Mouse (Mus musculus) activated CD4-positive, CD25-positive, alpha-beta regulatory T cell (primary cell): ENCODE measurements around the gene Dnaaf5. TPM values are rescaled to one million over a fixed set of nuclear protein-coding genes. Genes with fewer than 3 reads are reported as not detected.

ENCODE experiments used
- polyA plus RNA-seq, 2 experiments: library from polyadenylated mRNA; unstranded; fragments of 100-300 nt; shearing (Covaris generic); gene quantifications; one replicate each; pipeline ENCODE4 v1.2.1; 2017

The Dnaaf5 gene
- polyA plus RNA-seq = 10 to 100 TPM; 19.6 to 31.7 TPM

DNA sequence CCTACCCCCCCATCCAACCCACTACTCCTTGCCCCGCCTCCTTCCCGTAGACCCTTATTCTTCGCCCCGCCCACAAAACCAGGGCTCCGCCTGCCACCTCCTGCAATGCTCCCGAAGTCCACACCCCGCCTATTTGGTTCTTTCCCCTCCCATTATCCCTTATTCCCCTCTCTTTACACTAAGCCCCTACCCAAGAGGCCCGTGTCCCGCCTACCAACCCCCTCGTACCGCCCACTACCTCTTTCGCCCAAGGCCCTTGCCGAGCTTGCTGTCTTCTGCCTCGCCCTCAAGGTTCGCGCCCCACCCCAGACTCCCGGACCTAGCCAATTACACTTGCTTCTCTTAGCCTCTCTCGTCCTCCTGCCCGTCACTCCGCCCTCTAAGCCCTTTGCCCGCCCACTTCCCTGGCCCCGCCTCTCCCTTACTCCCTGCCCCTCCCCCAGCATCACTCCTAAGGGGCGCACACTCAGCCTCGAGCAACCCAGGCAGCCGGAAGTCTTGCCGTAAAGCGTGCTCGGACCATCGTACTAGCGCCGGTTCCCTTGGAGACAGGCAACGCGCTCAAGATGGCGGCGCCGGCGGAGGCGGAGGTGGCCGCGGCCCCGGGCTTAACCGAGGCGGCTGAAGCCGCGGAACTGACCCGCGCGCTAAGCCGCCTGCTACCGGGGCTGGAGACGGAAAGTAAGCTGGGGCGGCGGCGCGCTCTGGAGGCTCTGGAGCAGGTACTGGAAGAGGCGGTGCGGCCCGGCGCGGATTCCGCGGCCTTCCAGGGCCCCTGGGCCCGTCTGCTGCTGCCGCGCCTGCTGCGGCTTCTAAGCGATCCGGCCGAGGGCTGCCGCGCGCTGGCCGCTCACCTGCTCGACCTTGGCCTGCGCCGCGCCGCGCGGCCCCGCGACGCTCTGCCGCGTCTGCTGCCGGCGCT is at the start of gene Dnaaf5, which contains the start of gene Prkar1b:
TSS of gene Dnaaf5 (plus strand) at position 543 of the 922 bp plus-strand sequence.
TSS of gene Prkar1b (minus strand) at position 321 of the 922 bp plus-strand sequence.

DNA sequence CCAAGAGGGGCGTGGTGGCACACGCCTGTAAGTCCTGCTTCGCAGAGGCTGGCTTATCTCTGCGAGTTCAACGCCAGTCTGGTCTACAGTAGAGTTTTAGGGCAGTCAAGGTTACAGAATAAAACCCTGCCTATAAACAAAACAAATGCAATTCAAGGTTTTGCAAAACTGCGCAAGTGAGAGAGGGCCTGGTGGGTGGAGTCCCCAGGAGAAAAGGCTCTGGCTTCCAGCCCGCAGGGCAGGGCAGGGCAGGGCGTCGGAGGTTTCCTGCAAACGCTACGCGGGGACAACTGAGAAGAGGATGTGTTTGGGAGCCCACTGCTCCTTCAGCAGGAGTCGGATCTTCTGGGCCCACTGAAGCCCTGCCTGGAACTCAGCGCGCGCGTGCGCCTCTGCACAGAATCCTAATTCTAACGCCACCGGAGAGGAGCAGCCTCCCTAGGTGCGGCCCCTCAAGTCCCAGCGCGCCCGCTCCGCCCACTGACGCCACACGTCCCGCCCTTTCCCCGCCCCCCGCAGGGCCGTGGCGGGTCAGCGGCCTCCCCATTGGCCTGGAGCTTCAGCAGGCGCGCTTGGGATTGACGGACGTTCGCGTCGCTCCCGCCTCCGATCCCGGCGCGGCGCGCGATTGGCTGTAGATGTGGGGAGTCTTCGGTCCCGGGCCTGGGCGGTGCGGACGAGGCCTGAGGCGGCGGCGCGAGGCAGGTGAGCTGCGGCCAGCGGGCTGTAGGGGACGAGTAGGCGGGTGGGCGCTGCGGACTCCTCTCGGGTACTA is 50.2 kb downstream of the Dnaaf5 start, which contains the start of gene Sun1:
TSS of gene Sun1 (plus strand) at position 643 of the 775 bp plus-strand sequence.

Other genes with a start within 250 kb of the Dnaaf5 start
- under 1 TPM in 1 of 2 experiments, not detected in 1; 0.48 TPM for gene Pdgfa, start 152.9 kb upstream of the Dnaaf5 start, polyA plus RNA-seq
- 1 to 10 TPM; 2.1 to 4.0 TPM for gene Prkar1b, start 222 bp upstream of the Dnaaf5 start, polyA plus RNA-seq
- gene Sun1, start 50.4 kb downstream of the Dnaaf5 start, polyA plus RNA-seq = 10 to 100 TPM; 30.3 to 35.8 TPM
- 100 to 1,000 TPM; 118 to 148 TPM for gene Get4, start 102.1 kb downstream of the Dnaaf5 start, polyA plus RNA-seq
- gene Adap1, start 175.4 kb downstream of the Dnaaf5 start, polyA plus RNA-seq = 10 to 100 TPM; 13.9 to 77.4 TPM
- 10 to 100 TPM; 51.7 to 52.5 TPM for gene Cox19, start 201.2 kb downstream of the Dnaaf5 start, polyA plus RNA-seq
- not detected for gene Cyp2w1, start 202.4 kb downstream of the Dnaaf5 start, polyA plus RNA-seq
- 10 to 100 TPM; 23.7 to 26.2 TPM for gene Gpr146, start 227.5 kb downstream of the Dnaaf5 start, polyA plus RNA-seq